Mouse (Mus musculus) cerebellum, adult 2 months (tissue): ENCODE results near the gene Bag6. TPM values are rescaled to one million over a fixed set of nuclear protein-coding genes. Genes with fewer than 3 reads are reported as not detected.
A peak's percentile ranks its signal among the peaks of the same experiment; 100 is the strongest.

ENCODE experiments used
- DNase-seq, 2 experiments: peaks; one replicate each; pipeline ENCODE4 v3.0.0; 2021
- H3K27ac ChIP-seq: fragments of 200-500 bp; 2 replicates; pipeline ENCODE4 v1.5.1; 2012; ENCODE audit warnings: low read length, control low read depth, inconsistent platforms; ENCODE audit not compliant: insufficient read depth
- H3K27me3 ChIP-seq: fragments of 200-500 bp; 2 replicates; pipeline ENCODE4 v1.6.1; 2012; ENCODE audit warnings: inconsistent platforms, mild to moderate bottlenecking, low read length, moderate library complexity; ENCODE audit not compliant: control insufficient read depth, insufficient read depth
- H3K4me1 ChIP-seq: fragments of 200-500 bp; 2 replicates; pipeline ENCODE4 v1.6.1; 2011; ENCODE audit warnings: low read length; ENCODE audit not compliant: control insufficient read depth, insufficient read depth
- H3K4me3 ChIP-seq: fragments of 200-500 bp; replicated peaks from 2 replicates; pipeline ENCODE3; 2011; ENCODE audit warnings: mild to moderate bottlenecking, low read depth, low read length, control low read depth; ENCODE audit not compliant: insufficient read depth
- CTCF ChIP-seq: fragments of 200-500 bp; IDR thresholded peaks from 2 replicates; pipeline ENCODE4 v1.5.1; 2011; ENCODE audit warnings: low read depth, mild to moderate bottlenecking, control low read depth, low read length, moderate library complexity, borderline replicate concordance; ENCODE audit not compliant: insufficient read depth
- POLR2A ChIP-seq: fragments of 200-500 bp; IDR thresholded peaks from 2 replicates; pipeline ENCODE4 v1.6.1; 2011; ENCODE audit warnings: low read length, control low read depth, borderline replicate concordance; ENCODE audit not compliant: insufficient read depth
- WGBS: fragments of 180-500 bp; shearing (Covaris S2); methylation state at CpG from one replicate; pipeline ENCODE4 v1.1.7; 2018; 5-methylcytosine and 5-hydroxymethylcytosine counted together
- polyA plus RNA-seq: library from polyadenylated mRNA; depleted of rRNA; stranded (reverse); fragments of >200 nt; gene quantifications from 2 replicates; pipeline ENCODE4 v1.2.3, GENCODE M21; 2012

The Bag6 gene
- polyA plus RNA-seq, 1 experiment, result 211 TPM

GRCm38 (mm10) chr17:35104754-35105153 is 30.2 kb upstream of the Bag6 start:
- no peak for TF ChIP-seq POLR2A
- no peak for TF ChIP-seq CTCF
- H3K4me1 ChIP-seq, result peaks cover 57% of the 10 kb centered on the region
- peak overlapping the region; percentile 23; the same call in 1 of the 2 replicates for H3K27ac ChIP-seq
- no peak for DNase-seq
- 61% methylated on average over 6 of the region's 6 CpGs for WGBS
- no peaks in the 10 kb centered on the region for H3K27me3 ChIP-seq
- no peak overlapping the region for H3K4me3 ChIP-seq

GRCm38 (mm10) chr17:35105740-35106389 is 29.1 kb upstream of the Bag6 start:
- no peak for TF ChIP-seq POLR2A
- TF ChIP-seq CTCF, result peak; percentile 77
- Histone ChIP-seq H3K4me3 (no peak overlapping the region), H3K27me3 (no peaks in the 10 kb centered on the region), H3K27ac (peak overlapping the region; percentile 62), H3K4me1 (peaks cover 46% of the 10 kb centered on the region)
- 6% methylated on average over 13 of the region's 13 CpGs for WGBS
- peak; percentile 76 to 77 for DNase-seq

GRCm38 (mm10) chr17:35106522-35106921 is 28.5 kb upstream of the Bag6 start:
- Histone ChIP-seq H3K4me3 (no peak overlapping the region), H3K27me3 (no peaks in the 10 kb centered on the region), H3K27ac (peak overlapping the region; percentile 62; the same call in 1 of the 2 replicates), H3K4me1 (peaks cover 41% of the 10 kb centered on the region)
- no peak for DNase-seq
- TF ChIP-seq CTCF, result no peak
- no peak for TF ChIP-seq POLR2A
- WGBS, result 65% methylated on average over 3 of the region's 3 CpGs

- Histone ChIP-seq H3K4me1 (peaks cover 28% of the 10 kb centered on the region), H3K27ac (no peak within 1 kb of the TSS), H3K4me3 (no peak within 1 kb of the TSS), H3K27me3 (no peaks in the 10 kb centered on the region)
- peak; percentile 60 to 72 for DNase-seq
- WGBS, result 15% methylated on average over 6 of the region's 6 CpGs
- TF ChIP-seq POLR2A (no peak), CTCF (no peak)
Measured at GRCm38 (mm10) chr17:35108097-35108496, 26.9 kb upstream of the Bag6 start, which contains the start of gene Ly6g5c. Gene Ly6g5c (plus strand): TSS chr17:35108279.

- Histone ChIP-seq H3K27me3 (no peaks in the 10 kb centered on the region), H3K27ac (no peak overlapping the region), H3K4me1 (peaks cover 24% of the 10 kb centered on the region), H3K4me3 (no peak overlapping the region)
- 35% methylated on average over 9 of the region's 9 CpGs for WGBS
- TF ChIP-seq CTCF (no peak), POLR2A (no peak)
- DNase-seq, result no peak
Measured at GRCm38 (mm10) chr17:35111774-35112173, 23.2 kb upstream of the Bag6 start.

- Histone ChIP-seq H3K27me3 (no peaks in the 10 kb centered on the region), H3K27ac (peak within 1 kb of the TSS; percentile 13; the same call in 1 of the 2 replicates), H3K4me1 (peaks cover 18% of the 10 kb centered on the region), H3K4me3 (no peak within 1 kb of the TSS)
- DNase-seq, result peak in 1 of 2 experiments; percentile 35
- WGBS, result 27% methylated on average over 8 of the region's 8 CpGs
- TF ChIP-seq CTCF, result no peak
- TF ChIP-seq POLR2A, result no peak
Measured at GRCm38 (mm10) chr17:35115046-35116019, 19.6 kb upstream of the Bag6 start, which contains the start of gene Ly6g5b. Gene Ly6g5b (minus strand): TSS chr17:35115428.

GRCm38 (mm10) chr17:35120745-35121142 is 14.2 kb upstream of the Bag6 start:
- H3K27me3 ChIP-seq, result no peaks in the 10 kb centered on the region
- H3K4me3 ChIP-seq, result peak overlapping the region; percentile 90
- under 1% methylated on average over 33 of the region's 33 CpGs for WGBS
- no peak for DNase-seq
- H3K27ac ChIP-seq, result peak overlapping the region; percentile 72
- peaks cover 9% of the 10 kb centered on the region for H3K4me1 ChIP-seq
- no peak for TF ChIP-seq POLR2A
- no peak for TF ChIP-seq CTCF
